Mouse (Mus musculus): ENCODE measurements around the gene Tmem37. TPM values are rescaled to one million over a fixed set of nuclear protein-coding genes. Genes with fewer than 3 reads are reported as not detected.

Tmem37 gene
- polyA plus RNA-seq, 1 experiment from 2014 or later, result 201 TPM

DNA sequence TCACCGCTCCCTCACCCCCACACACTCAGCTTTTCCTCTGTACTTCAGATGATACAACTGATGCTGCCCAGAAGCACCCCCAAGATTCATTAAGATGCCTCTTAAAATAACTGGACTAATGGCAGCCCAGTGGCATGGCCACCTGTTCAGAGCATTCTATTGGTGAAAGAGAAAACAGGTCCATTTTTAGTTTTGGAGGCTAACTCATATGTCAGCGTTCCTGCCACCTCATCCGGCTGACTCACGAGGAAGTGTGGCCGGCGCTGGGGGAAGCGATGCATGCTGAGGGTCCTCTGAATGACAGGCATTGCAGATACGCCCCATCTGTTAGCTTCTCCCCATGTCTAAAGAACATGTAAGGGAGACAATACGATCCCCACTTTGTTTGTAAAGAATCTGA, 35.3 kb downstream of the Tmem37 start:
- ATAC-seq (no peak), DNase-seq (no peak)
- Histone ChIP-seq H3K4me2 (ENCODE audit: low read depth, low read length) (no peak overlapping the region), H3K4me3 (ENCODE audit: low read depth, low read length) (no peak overlapping the region), H3K36me3 (replicated peaks; ENCODE audit: insufficient read depth, low read length) (no peaks in the 10 kb centered on the region), H3K27me3 (ENCODE audit: insufficient read depth, low read length) (no peaks in the 10 kb centered on the region), H3K4me1 (ENCODE audit: insufficient read depth) (peaks cover 6% of the 10 kb centered on the region; the same call in 1 of the 2 replicates), H3K9ac (replicated peaks) (no peak overlapping the region), H3K27ac (ENCODE audit: low read depth) (no peak overlapping the region), H3K9me3 (ENCODE audit: low read length) (no peaks in the 10 kb centered on the region)
- TF ChIP-seq CTCF (IDR thresholded peaks at IDR 0.05; ENCODE audit: low read depth) (no peak), EP300 (IDR thresholded peaks at IDR 0.05; ENCODE audit: low read depth) (no peak)
- WGBS (ENCODE audit: insufficient replicate concordance), result 63% methylated on average over 9 of the region's 9 CpGs

GRCm38 (mm10) chr1:120037021-120037683, 36.7 kb downstream of the Tmem37 start:
- no peak overlapping the region for H3K4me3 ChIP-seq (ENCODE audit: low read depth, low read length)
- H3K4me1 ChIP-seq (ENCODE audit: insufficient read depth), result peaks cover 11% of the 10 kb centered on the region; the same call in 1 of the 2 replicates
- WGBS (ENCODE audit: insufficient replicate concordance), result 63% methylated on average over 9 of the region's 9 CpGs
- no peak overlapping the region for H3K4me2 ChIP-seq (ENCODE audit: low read depth, low read length)
- no peaks in the 10 kb centered on the region for H3K27me3 ChIP-seq (ENCODE audit: insufficient read depth, low read length)
- H3K9ac ChIP-seq (replicated peaks), result no peak overlapping the region
- DNase-seq (peak; percentile 55), ATAC-seq (peak; percentile 63)
- no peaks in the 10 kb centered on the region for H3K36me3 ChIP-seq (replicated peaks; ENCODE audit: insufficient read depth, low read length)
- H3K27ac ChIP-seq (ENCODE audit: low read depth), result peak overlapping the region; percentile 34; the same call in 1 of the 2 replicates
- no peaks in the 10 kb centered on the region for H3K9me3 ChIP-seq (ENCODE audit: low read length)
- TF ChIP-seq CTCF (IDR thresholded peaks at IDR 0.05; ENCODE audit: low read depth) (no peak), EP300 (IDR thresholded peaks at IDR 0.05; ENCODE audit: low read depth) (0 out of 2 replicates have a peak, but pooled peaks have one; percentile 12)

GRCm38 (mm10) chr1:120035456-120036034, 38.3 kb downstream of the Tmem37 start:
- ATAC-seq (no peak), DNase-seq (no peak)
- H3K27ac ChIP-seq (ENCODE audit: low read depth), result no peak overlapping the region
- TF ChIP-seq EP300 (IDR thresholded peaks at IDR 0.05; ENCODE audit: low read depth) (no peak), CTCF (IDR thresholded peaks at IDR 0.05; ENCODE audit: low read depth) (no peak)
- no peaks in the 10 kb centered on the region for H3K36me3 ChIP-seq (replicated peaks; ENCODE audit: insufficient read depth, low read length)
- 66% methylated on average over 7 of the region's 7 CpGs for WGBS (ENCODE audit: insufficient replicate concordance)
- peaks cover 11% of the 10 kb centered on the region; the same call in 1 of the 2 replicates for H3K4me1 ChIP-seq (ENCODE audit: insufficient read depth)
- H3K9me3 ChIP-seq (ENCODE audit: low read length), result no peaks in the 10 kb centered on the region
- no peak overlapping the region for H3K4me2 ChIP-seq (ENCODE audit: low read depth, low read length)
- no peaks in the 10 kb centered on the region for H3K27me3 ChIP-seq (ENCODE audit: insufficient read depth, low read length)
- no peak overlapping the region for H3K4me3 ChIP-seq (ENCODE audit: low read depth, low read length)
- no peak overlapping the region for H3K9ac ChIP-seq (replicated peaks)

- 65% methylated on average over 1 of the region's 1 CpGs for whole genome bisulfite sequencing (ENCODE audit: insufficient replicate concordance)
Measured at GRCm38 (mm10) chr1:120034793-120035192, 39.1 kb downstream of the Tmem37 start.

GRCm38 (mm10) chr1:120033469-120033854, 40.4 kb downstream of the Tmem37 start:
- Histone ChIP-seq H3K4me3 (ENCODE audit: low read depth, low read length) (no peak overlapping the region), H3K4me1 (ENCODE audit: insufficient read depth) (peaks cover 11% of the 10 kb centered on the region; the same call in 1 of the 2 replicates), H3K9ac (replicated peaks) (no peak overlapping the region), H3K27me3 (ENCODE audit: insufficient read depth, low read length) (no peaks in the 10 kb centered on the region), H3K27ac (ENCODE audit: low read depth) (peak overlapping the region; percentile 44; the same call in 1 of the 2 replicates), H3K9me3 (ENCODE audit: low read length) (no peaks in the 10 kb centered on the region), H3K4me2 (ENCODE audit: low read depth, low read length) (peak overlapping the region; percentile 9; the same call in 1 of the 2 replicates), H3K36me3 (replicated peaks; ENCODE audit: insufficient read depth, low read length) (no peaks in the 10 kb centered on the region)
- 80% methylated on average over 2 of the region's 2 CpGs for WGBS (ENCODE audit: insufficient replicate concordance)
- TF ChIP-seq CTCF (IDR thresholded peaks at IDR 0.05; ENCODE audit: low read depth) (no peak), EP300 (IDR thresholded peaks at IDR 0.05; ENCODE audit: low read depth) (no peak)
- ATAC-seq (no peak), DNase-seq (no peak)

More at GRCm38 (mm10) chr1:120034793-120035192, 39.1 kb downstream of the Tmem37 start:
- no peak for TF ChIP-seq CTCF (IDR thresholded peaks at IDR 0.05; ENCODE audit: low read depth)
- TF ChIP-seq EP300 (IDR thresholded peaks at IDR 0.05; ENCODE audit: low read depth), result no peak
- no peak for DNase-seq
- Histone ChIP-seq H3K9me3 (ENCODE audit: low read length) (no peaks in the 10 kb centered on the region), H3K36me3 (replicated peaks; ENCODE audit: insufficient read depth, low read length) (no peaks in the 10 kb centered on the region), H3K27ac (ENCODE audit: low read depth) (no peak overlapping the region), H3K4me3 (ENCODE audit: low read depth, low read length) (no peak overlapping the region), H3K4me1 (ENCODE audit: insufficient read depth) (peaks cover 11% of the 10 kb centered on the region; the same call in 1 of the 2 replicates), H3K4me2 (ENCODE audit: low read depth, low read length) (no peak overlapping the region), H3K27me3 (ENCODE audit: insufficient read depth, low read length) (no peaks in the 10 kb centered on the region), H3K9ac (replicated peaks) (no peak overlapping the region)
- no peak for ATAC-seq

DNA sequence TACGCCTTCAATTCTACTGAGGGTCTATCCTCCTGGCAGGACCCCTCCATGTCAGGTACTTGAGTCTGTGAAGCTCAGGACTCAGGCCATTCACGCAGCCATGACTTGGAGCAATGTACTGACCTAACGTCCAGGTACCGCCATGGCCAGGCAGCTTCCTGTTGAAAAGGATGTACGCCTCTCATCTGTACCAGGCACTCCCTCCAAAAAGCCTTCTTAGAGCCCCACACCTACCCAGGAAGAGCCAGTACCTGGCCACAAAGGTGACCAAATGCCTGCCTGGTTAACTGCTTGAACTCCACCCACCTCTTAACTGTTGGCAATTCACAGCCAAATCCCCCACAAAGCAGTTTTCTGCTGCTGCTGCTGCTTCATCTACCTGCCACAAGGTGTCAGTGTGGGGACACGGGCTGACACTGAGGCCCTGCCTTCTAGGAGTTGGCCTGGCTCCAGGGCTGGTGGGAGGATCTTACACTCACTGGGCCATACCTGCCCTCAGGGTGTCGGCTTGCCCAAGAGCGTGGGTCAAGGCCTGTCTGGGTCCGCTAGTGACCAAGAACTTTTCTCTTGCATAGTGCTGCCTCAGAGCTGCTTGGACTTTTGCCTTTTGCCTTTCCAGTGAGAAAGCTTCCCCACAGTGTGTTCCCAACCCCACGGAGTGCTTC, 40.9 kb downstream of the Tmem37 start:
- Histone ChIP-seq H3K27ac (ENCODE audit: low read depth) (peak overlapping the region; percentile 44; the same call in 1 of the 2 replicates), H3K9me3 (ENCODE audit: low read length) (no peaks in the 10 kb centered on the region), H3K4me2 (ENCODE audit: low read depth, low read length) (peak overlapping the region; percentile 9; the same call in 1 of the 2 replicates), H3K27me3 (ENCODE audit: insufficient read depth, low read length) (no peaks in the 10 kb centered on the region), H3K4me1 (ENCODE audit: insufficient read depth) (peaks cover 11% of the 10 kb centered on the region; the same call in 1 of the 2 replicates), H3K4me3 (ENCODE audit: low read depth, low read length) (no peak overlapping the region), H3K36me3 (replicated peaks; ENCODE audit: insufficient read depth, low read length) (no peaks in the 10 kb centered on the region), H3K9ac (replicated peaks) (no peak overlapping the region)
- ATAC-seq (peak; percentile 91), DNase-seq (peak; percentile 89)
- 34% methylated on average over 10 of the region's 10 CpGs for WGBS (ENCODE audit: insufficient replicate concordance)
- TF ChIP-seq CTCF (IDR thresholded peaks at IDR 0.05; ENCODE audit: low read depth) (peak; percentile 98), EP300 (IDR thresholded peaks at IDR 0.05; ENCODE audit: low read depth) (no peak)

Measured in liver, postnatal 0 days (tissue).